Mouse (Mus musculus): ENCODE measurements around the gene Rbms3. TPM values are rescaled to one million over a fixed set of nuclear protein-coding genes. Genes with fewer than 3 reads are reported as not detected.

The Rbms3 gene
- polyA plus RNA-seq, 1 experiment from 2014 or later: 127 TPM

DNA sequence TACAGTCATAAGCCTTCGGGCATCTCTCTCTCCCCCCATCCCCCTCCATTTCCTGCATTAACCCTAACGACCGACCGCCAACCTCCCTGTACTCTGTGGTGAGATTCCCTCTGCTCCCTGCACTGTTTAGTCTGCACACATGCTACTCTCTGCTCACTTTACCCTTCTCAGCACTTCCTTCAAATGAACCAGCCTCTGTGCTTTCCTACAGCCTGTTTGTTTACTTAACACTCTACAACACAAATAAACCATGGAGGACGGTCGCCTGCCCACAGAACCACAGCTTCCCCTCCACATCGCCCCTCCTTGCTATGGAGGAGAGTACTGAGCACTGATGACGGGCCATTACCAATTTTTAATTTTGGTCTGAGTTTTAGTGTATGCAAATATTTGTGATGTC, 552.9 kb downstream of the Rbms3 start:
- H3K27me3 ChIP-seq: no peaks in the 10 kb centered on the region
- H3K4me1 ChIP-seq (replicated peaks): peaks cover 53% of the 10 kb centered on the region
- no peak overlapping the region for H3K9ac ChIP-seq
- ATAC-seq (ENCODE audit: low read depth): no peak
- no peaks in the 10 kb centered on the region for H3K9me3 ChIP-seq
- WGBS: 64% methylated on average over 8 of the region's 8 CpGs
- no peaks in the 10 kb centered on the region for H3K36me3 ChIP-seq
- H3K4me2 ChIP-seq: no peak overlapping the region
- no peak overlapping the region for H3K4me3 ChIP-seq
- H3K27ac ChIP-seq (replicated peaks): 0 out of 2 replicates have a peak overlapping the region, but pooled peaks have one; percentile 9

GRCm38 (mm10) chr9:117072433-117073099, 557.1 kb downstream of the Rbms3 start:
- Histone ChIP-seq H3K27ac (replicated peaks) (peak overlapping the region; percentile 82), H3K4me1 (replicated peaks) (peaks cover 23% of the 10 kb centered on the region), H3K4me3 (no peak overlapping the region), H3K9ac (no peak overlapping the region), H3K27me3 (no peaks in the 10 kb centered on the region), H3K4me2 (no peak overlapping the region), H3K36me3 (no peaks in the 10 kb centered on the region), H3K9me3 (no peaks in the 10 kb centered on the region)
- WGBS: 23% methylated on average over 2 of the region's 2 CpGs
- ATAC-seq (ENCODE audit: low read depth): peak; percentile 83

- Histone ChIP-seq H3K9ac (no peak overlapping the region), H3K36me3 (0 out of 2 replicates have a peak, but pooled peaks cover 3% of the 10 kb centered on the region), H3K4me1 (replicated peaks) (peaks cover 21% of the 10 kb centered on the region), H3K4me3 (no peak overlapping the region), H3K27ac (replicated peaks) (no peak overlapping the region), H3K27me3 (no peaks in the 10 kb centered on the region), H3K9me3 (no peaks in the 10 kb centered on the region), H3K4me2 (no peak overlapping the region)
- WGBS: 90% methylated on average over 2 of the region's 2 CpGs
- ATAC-seq (ENCODE audit: low read depth): no peak
Measured at GRCm38 (mm10) chr9:117070616-117071015, 559.1 kb downstream of the Rbms3 start.

DNA sequence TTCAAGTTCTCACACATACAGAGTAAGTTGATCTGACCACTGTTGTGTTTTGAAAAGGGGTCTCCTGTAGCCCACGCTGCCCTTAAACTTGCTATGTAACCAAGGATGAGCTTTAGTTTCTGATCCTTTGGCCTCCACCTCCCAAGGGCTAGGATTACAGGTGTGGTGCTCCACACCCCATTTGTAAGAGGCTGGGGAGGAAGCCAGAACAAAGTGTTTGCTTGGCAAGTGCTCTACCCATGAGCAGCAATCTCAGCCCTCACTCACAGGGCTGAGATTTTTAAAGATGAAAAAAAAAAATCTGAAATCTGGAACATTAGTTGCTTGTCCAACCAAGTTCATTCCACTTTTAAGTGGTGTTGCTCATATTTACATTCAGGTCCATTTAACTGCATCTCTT, 560.5 kb downstream of the Rbms3 start:
- H3K9me3 ChIP-seq: no peaks in the 10 kb centered on the region
- peaks cover 16% of the 10 kb centered on the region for H3K4me1 ChIP-seq (replicated peaks)
- 0 out of 2 replicates have a peak, but pooled peaks cover 3% of the 10 kb centered on the region for H3K36me3 ChIP-seq
- no peak overlapping the region for H3K4me2 ChIP-seq
- no peak for ATAC-seq (ENCODE audit: low read depth)
- no peak overlapping the region for H3K27ac ChIP-seq (replicated peaks)
- no peak overlapping the region for H3K4me3 ChIP-seq
- 92% methylated on average over 1 of the region's 1 CpGs for WGBS
- no peaks in the 10 kb centered on the region for H3K27me3 ChIP-seq
- no peak overlapping the region for H3K9ac ChIP-seq

DNA sequence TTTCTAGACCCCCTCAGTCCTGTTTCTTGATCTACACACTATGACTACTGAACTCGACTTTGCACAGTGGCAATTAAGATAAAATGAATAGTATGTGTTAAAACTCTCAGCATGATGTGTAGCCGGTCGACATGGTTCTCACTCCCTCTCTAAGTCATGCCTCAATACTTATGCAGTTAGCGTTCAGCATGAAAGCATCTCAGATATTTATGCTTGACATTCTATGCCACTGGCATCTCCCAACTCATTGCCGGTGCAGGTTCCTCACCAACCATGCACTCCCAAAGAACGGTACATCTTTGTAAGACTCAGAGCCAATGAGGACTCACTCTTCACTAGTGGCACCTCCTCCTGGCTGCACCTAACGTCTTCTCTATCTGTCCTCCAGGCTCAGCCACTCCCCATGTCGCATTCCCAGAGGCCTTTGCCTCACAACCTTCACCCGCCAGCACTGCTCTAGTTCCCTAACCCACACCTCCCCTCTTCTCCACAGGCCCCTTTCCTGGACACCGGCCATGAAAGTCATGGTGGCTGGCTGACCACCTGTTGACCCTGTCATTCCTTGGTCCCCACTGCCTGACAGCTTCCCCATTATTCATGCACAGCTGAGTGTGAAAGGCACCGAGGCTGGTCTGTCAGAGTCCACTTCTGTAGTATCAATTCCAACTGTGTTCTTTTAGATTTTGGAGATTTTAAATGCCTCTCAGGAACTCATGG, 561.9 kb downstream of the Rbms3 start:
- H3K4me2 ChIP-seq: no peak overlapping the region
- no peak for ATAC-seq (ENCODE audit: low read depth)
- no peaks in the 10 kb centered on the region for H3K9me3 ChIP-seq
- no peak overlapping the region for H3K27ac ChIP-seq (replicated peaks)
- 83% methylated on average over 11 of the region's 11 CpGs for WGBS
- H3K4me3 ChIP-seq: no peak overlapping the region
- H3K9ac ChIP-seq: no peak overlapping the region
- 0 out of 2 replicates have a peak, but pooled peaks cover 3% of the 10 kb centered on the region for H3K36me3 ChIP-seq
- H3K4me1 ChIP-seq (replicated peaks): peaks cover 6% of the 10 kb centered on the region
- H3K27me3 ChIP-seq: no peaks in the 10 kb centered on the region

DNA sequence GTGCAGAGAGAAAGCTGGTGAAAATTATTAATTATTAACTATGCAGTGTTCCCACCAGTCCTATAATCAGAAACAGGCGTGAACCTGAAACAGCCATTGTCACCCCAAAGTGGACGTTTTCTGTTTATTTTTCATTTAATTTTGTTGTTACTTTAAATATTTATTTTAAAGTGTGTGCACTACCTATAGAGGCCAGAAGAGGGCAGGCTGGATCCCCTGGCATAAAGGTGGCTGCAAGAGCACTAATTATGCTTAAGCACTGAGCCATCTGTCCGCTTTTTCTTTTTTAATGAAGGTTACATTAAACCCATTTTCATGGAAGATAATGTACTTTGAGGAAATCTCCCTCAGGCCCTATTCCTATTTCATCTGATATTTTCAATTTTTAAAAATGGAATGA, 563.2 kb downstream of the Rbms3 start:
- no peak overlapping the region for H3K4me2 ChIP-seq
- no peak overlapping the region for H3K4me3 ChIP-seq
- no peaks in the 10 kb centered on the region for H3K27me3 ChIP-seq
- no peak for ATAC-seq (ENCODE audit: low read depth)
- H3K27ac ChIP-seq (replicated peaks): no peak overlapping the region
- 83% methylated on average over 3 of the region's 3 CpGs for WGBS
- H3K9ac ChIP-seq: no peak overlapping the region
- H3K36me3 ChIP-seq: 0 out of 2 replicates have a peak, but pooled peaks cover 3% of the 10 kb centered on the region
- no peaks in the 10 kb centered on the region for H3K9me3 ChIP-seq
- no peaks in the 10 kb centered on the region; the same call in 1 of the 2 replicates for H3K4me1 ChIP-seq (replicated peaks)

GRCm38 (mm10) chr9:117065601-117066000, 564.1 kb downstream of the Rbms3 start:
- WGBS: 77% methylated on average over 6 of the region's 6 CpGs

DNA sequence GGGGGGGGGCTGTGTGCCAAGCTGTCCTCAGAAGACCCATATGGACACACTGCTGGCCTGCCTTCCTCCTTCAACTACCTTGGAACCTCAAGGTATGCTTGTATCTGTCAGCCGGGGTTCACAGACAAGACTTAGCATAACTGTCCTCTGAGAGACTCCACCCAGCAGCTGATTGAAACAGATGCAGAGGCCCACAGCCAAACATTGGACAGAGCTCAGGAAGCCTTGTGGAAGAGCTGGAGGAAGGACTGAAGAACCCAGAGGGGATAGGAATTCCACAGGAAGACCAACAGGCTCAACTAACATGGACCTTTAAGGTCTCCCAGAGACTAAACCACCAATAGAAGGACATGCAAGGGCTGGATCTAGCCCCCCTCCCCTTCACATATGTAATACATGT, 570.1 kb downstream of the Rbms3 start:
- Histone ChIP-seq H3K4me3 (no peak overlapping the region), H3K4me1 (replicated peaks) (peaks cover 4% of the 10 kb centered on the region; the same call in 1 of the 2 replicates), H3K27me3 (no peaks in the 10 kb centered on the region), H3K9me3 (no peaks in the 10 kb centered on the region), H3K4me2 (no peak overlapping the region), H3K36me3 (no peaks in the 10 kb centered on the region), H3K9ac (no peak overlapping the region), H3K27ac (replicated peaks) (no peak overlapping the region)
- ATAC-seq (ENCODE audit: low read depth): no peak
- WGBS: 100% methylated on average over 1 of the region's 1 CpGs

More at GRCm38 (mm10) chr9:117065601-117066000, 564.1 kb downstream of the Rbms3 start:
- no peak for ATAC-seq (ENCODE audit: low read depth)
- Histone ChIP-seq H3K9me3 (no peaks in the 10 kb centered on the region), H3K27ac (replicated peaks) (no peak overlapping the region), H3K4me1 (replicated peaks) (no peaks in the 10 kb centered on the region; the same call in 1 of the 2 replicates), H3K4me2 (no peak overlapping the region), H3K36me3 (0 out of 2 replicates have a peak, but pooled peaks cover 3% of the 10 kb centered on the region), H3K4me3 (no peak overlapping the region), H3K9ac (no peak overlapping the region), H3K27me3 (no peaks in the 10 kb centered on the region)

DNA sequence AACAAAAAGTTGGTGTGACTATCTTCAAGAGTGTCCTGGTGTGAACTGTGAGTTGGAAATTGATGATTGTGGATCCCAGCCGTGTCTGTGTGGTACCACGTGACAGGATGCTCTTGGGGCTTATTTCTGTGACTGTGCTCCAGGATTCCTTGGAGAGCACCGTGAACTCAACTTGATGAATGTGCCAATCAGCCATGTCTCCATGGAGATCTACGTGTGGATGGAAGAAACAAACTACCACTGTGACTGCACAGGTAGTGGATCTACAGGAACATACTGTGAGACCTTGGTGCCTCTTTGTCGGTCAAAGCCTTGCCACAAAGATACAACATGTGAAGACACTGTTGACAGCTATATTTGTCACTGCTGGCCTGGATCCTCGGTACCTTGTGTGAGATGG, 570.6 kb downstream of the Rbms3 start:
- Histone ChIP-seq H3K4me3 (no peak overlapping the region), H3K36me3 (no peaks in the 10 kb centered on the region), H3K9ac (no peak overlapping the region), H3K9me3 (no peaks in the 10 kb centered on the region), H3K27me3 (no peaks in the 10 kb centered on the region), H3K27ac (replicated peaks) (no peak overlapping the region), H3K4me2 (no peak overlapping the region), H3K4me1 (replicated peaks) (peaks cover 4% of the 10 kb centered on the region; the same call in 1 of the 2 replicates)
- WGBS: 87% methylated on average over 6 of the region's 6 CpGs
- no peak for ATAC-seq (ENCODE audit: low read depth)

DNA sequence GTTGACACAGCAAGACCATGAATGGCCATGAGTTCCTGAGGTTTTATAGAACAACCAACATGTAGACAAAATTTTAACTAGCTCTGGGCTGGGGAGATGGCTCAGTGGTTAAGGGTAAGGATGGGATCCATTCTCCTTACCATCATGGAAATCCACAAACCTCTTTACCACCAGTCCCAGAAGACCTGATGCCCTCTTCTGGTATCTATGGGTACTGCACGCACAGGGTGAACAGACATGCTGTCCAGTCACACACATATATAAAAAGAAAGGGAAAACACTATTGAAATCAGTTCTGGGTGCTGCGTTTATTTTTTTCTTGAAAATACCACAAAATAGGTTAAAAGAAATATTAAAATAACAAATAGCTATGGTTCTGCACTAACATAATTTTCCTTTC, 577.8 kb downstream of the Rbms3 start:
- 98% methylated on average over 2 of the region's 2 CpGs for whole genome bisulfite sequencing
- Histone ChIP-seq H3K27ac (replicated peaks) (no peak overlapping the region), H3K27me3 (no peaks in the 10 kb centered on the region), H3K36me3 (no peaks in the 10 kb centered on the region), H3K4me3 (no peak overlapping the region), H3K9ac (no peak overlapping the region), H3K4me1 (replicated peaks) (peaks cover 6% of the 10 kb centered on the region; the same call in 1 of the 2 replicates), H3K4me2 (no peak overlapping the region), H3K9me3 (no peaks in the 10 kb centered on the region)
- ATAC-seq (ENCODE audit: low read depth): no peak

GRCm38 (mm10) chr9:117048641-117049040, 581.1 kb downstream of the Rbms3 start:
- WGBS: 96% methylated on average over 1 of the region's 1 CpGs
- H3K27me3 ChIP-seq: no peaks in the 10 kb centered on the region
- H3K9ac ChIP-seq: no peak overlapping the region
- no peaks in the 10 kb centered on the region for H3K36me3 ChIP-seq
- no peak overlapping the region for H3K27ac ChIP-seq (replicated peaks)
- peaks cover 4% of the 10 kb centered on the region; the same call in 1 of the 2 replicates for H3K4me1 ChIP-seq (replicated peaks)
- no peak for ATAC-seq (ENCODE audit: low read depth)
- H3K4me2 ChIP-seq: no peak overlapping the region
- H3K4me3 ChIP-seq: no peak overlapping the region
- no peaks in the 10 kb centered on the region for H3K9me3 ChIP-seq

DNA sequence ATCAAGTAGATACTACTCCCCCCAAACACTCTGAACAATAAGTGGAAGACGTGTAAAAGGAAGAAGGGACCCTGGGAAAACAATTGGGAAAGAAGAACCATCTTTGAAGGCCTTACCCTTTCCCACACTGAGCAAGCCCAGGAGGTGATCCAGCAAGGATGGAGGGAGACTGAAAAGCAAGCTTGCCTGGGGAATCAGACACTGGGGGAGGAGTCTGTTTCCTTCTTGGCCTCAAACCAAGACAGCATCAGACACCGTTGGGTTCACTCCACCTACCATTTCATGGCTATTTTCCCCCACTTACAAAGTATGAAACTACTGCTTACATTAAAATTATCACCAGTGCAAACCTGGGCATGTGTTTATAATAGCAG, 587.7 kb downstream of the Rbms3 start:
- H3K27ac ChIP-seq (replicated peaks): no peak overlapping the region
- H3K4me3 ChIP-seq: no peak overlapping the region
- no peaks in the 10 kb centered on the region for H3K36me3 ChIP-seq

More for the DNA sequence above, 587.7 kb downstream of the Rbms3 start:
- no peak for ATAC-seq (ENCODE audit: low read depth)
- Histone ChIP-seq H3K9me3 (no peaks in the 10 kb centered on the region), H3K9ac (no peak overlapping the region), H3K4me1 (replicated peaks) (no peaks in the 10 kb centered on the region; the same call in 1 of the 2 replicates), H3K4me2 (no peak overlapping the region), H3K27me3 (no peaks in the 10 kb centered on the region)
- WGBS: 50% methylated on average over 2 of the region's 2 CpGs
